Mouse (Mus musculus) embryo, embryonic 10.5 days (tissue): Measurements from ENCODE around the gene Hist1h4h.
"Not testable (repeated sequence)": the region's sequence is repeated elsewhere in the genome, so short reads cannot be mapped to it uniquely, and the experiment has no call there.

Experiments
- DNase-seq: peaks from one replicate; pipeline ENCODE4 v3.0.0-alpha.2; 2015; ENCODE audit warnings: low spot score

The Hist1h4h gene

GRCm38 (mm10) chr13:23535137-23536075 lies 4.6 kb downstream of the Hist1h4h start, which contains the start of gene Hist1h3g:
TSS of gene Hist1h3g (plus strand) at chr13:23535422.
- peak; percentile 98 for DNase-seq

GRCm38 (mm10) chr13:23536076-23536822 lies 5.4 kb downstream of the Hist1h4h start:
- peak; percentile 72 for DNase-seq

GRCm38 (mm10) chr13:23537006-23537710 lies 6.3 kb downstream of the Hist1h4h start:
- peak; percentile 22 for DNase-seq

GRCm38 (mm10) chr13:23538249-23538648 lies 7.4 kb downstream of the Hist1h4h start:
- DNase-seq, result no peak

- not testable (repeated sequence) for DNase-seq
Measured at GRCm38 (mm10) chr13:23539821-23540220, 9.0 kb downstream of the Hist1h4h start.

GRCm38 (mm10) chr13:23541497-23541896 lies 10.6 kb downstream of the Hist1h4h start:
- no peak for DNase-seq

- peak; percentile 64 for DNase-seq
Measured at GRCm38 (mm10) chr13:23542225-23542980, 11.6 kb downstream of the Hist1h4h start.

- DNase-seq, result peak; percentile 95
Measured at GRCm38 (mm10) chr13:23542999-23543607, 12.3 kb downstream of the Hist1h4h start, which contains the start of gene Hist1h2bh. TSS of gene Hist1h2bh (minus strand) at chr13:23543392.

GRCm38 (mm10) chr13:23543965-23544786 lies 13.3 kb downstream of the Hist1h4h start, which contains the start of gene Hist1h3f:
TSS of gene Hist1h3f (plus strand) at chr13:23544052.
- peak; percentile 98 for DNase-seq

GRCm38 (mm10) chr13:23544787-23545120 lies 13.9 kb downstream of the Hist1h4h start:
- DNase-seq, result not testable (repeated sequence)

- DNase-seq, result no peak
Measured at GRCm38 (mm10) chr13:23546694-23547093, 15.8 kb downstream of the Hist1h4h start.

GRCm38 (mm10) chr13:23550761-23551145 lies 19.9 kb downstream of the Hist1h4h start:
- DNase-seq, result peak; percentile 82

- DNase-seq, result peak; percentile 98
Measured at GRCm38 (mm10) chr13:23551146-23551834, 20.4 kb downstream of the Hist1h4h start, which contains the start of gene Hist1h4f. TSS of gene Hist1h4f (minus strand) at chr13:23551648.

- no peak for DNase-seq
Measured at GRCm38 (mm10) chr13:23551931-23552914, 21.4 kb downstream of the Hist1h4h start.

- no peak for DNase-seq
Measured at GRCm38 (mm10) chr13:23552962-23553361, 22.1 kb downstream of the Hist1h4h start, which contains the start of gene Hist1h1d. TSS of gene Hist1h1d (plus strand) at chr13:23553262.

- DNase-seq, result peak; percentile 71
Measured at GRCm38 (mm10) chr13:23554393-23554792, 23.5 kb downstream of the Hist1h4h start.

- DNase-seq, result peak; percentile 97
Measured at GRCm38 (mm10) chr13:23554925-23555838, 24.3 kb downstream of the Hist1h4h start.
